Mouse (Mus musculus) erythroblast, adult 5-6 weeks (primary cell): ENCODE measurements around the gene Tprkb. TPM values are rescaled to one million over a fixed set of nuclear protein-coding genes. Genes with fewer than 3 reads are reported as not detected.
"Not testable (repeated sequence)": the region's sequence is repeated elsewhere in the genome, so short reads cannot be mapped to it uniquely, and the experiment has no call there.

ENCODE experiments used
- ATAC-seq: replicated peaks from 2 replicates; pipeline ENCODE4 v1.8.0; 2016; ENCODE audit warnings: moderate number of reproducible peaks, mild to moderate bottlenecking, moderate TSS enrichment, inconsistent platforms; ENCODE audit not compliant: poor library complexity, low FRiP score, severe bottlenecking
- total RNA-seq, 2 experiments: library from RNA; stranded (forward) in 1 of 2; stranded (reverse) in 1 of 2; fragments of 150-400 nt in 1 of 2; fragments of 200-764, 138-1000 nt in 1 of 2; gene quantifications; 2 replicates each; pipeline versions ENCODE4 v1.2.3 to v1.2.4; 2015 to 2017; ENCODE audit warnings: low replicate concordance in 2 of 2

Tprkb gene
- total RNA-seq (2015; ENCODE audit: low replicate concordance) (7.3 and 10.4 TPM in 2 replicates), total RNA-seq (2017; ENCODE audit: low replicate concordance) (4.3 and 11.9 TPM in 2 replicates)

- no peak for ATAC-seq
These were observed at the start of gene Tprkb for GRCm38 (mm10) chr6:85911587-85911986. Tprkb (plus strand) TSS chr6:85911865.

DNA sequence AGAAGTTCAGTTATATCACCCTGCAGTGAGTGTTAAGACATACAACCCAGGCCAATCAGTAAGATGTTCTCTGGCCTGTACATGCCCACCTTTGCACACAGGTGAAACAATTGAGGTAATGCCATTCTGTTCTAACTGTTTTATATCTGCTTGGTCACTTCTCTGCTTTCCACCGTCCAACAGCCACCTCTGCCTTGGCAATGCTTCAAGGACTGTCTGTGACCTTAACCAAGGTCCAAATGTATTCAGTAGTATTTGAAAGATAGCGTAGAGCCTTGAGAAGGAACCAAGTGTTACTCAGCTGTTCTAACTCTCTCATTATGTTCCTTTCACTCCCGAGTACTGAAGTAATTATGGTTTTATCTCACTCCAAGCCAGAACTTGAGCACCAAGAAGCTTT is 49.1 kb upstream of the Tprkb start:
- ATAC-seq = no peak

- ATAC-seq = no peak
These were observed 48.5 kb upstream of the Tprkb start for GRCm38 (mm10) chr6:85863136-85863535.

- ATAC-seq = no peak
These were observed 47.8 kb upstream of the Tprkb start for GRCm38 (mm10) chr6:85863840-85864239.

DNA sequence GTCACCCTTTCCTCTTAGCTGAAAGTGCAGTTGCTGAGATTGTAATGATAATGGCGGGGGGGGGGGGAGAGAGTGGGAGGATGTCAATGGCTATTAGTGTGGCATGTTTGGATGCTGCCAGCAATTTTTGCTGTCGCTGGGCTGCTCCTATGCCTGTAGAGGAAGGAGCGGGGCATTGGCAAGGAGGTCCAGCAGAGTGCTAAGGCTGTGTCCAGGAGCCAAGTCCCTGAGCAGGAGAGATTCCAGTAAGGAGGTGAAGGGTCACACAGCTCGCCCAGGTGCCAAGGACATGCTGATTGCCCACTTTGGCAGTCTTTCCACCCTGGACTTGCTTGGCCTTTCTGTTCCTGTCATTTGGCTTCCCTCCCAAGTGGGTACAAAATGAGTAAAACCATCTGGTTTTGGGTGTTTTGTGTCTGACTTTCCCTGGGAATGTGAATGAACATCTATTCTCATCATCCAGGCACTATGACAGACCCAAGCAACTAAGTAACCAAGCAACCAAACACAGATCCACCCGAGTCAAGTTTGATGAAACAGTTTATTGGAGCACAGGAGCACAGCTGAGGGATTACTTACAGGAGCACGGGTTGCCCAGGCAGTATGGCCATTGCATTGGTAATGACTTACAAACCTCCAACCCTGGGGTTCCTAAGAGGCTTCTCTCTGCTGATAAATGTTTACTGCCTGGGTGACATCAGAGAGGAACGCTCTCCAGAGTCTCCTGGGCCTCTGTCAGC is 46.6 kb upstream of the Tprkb start:
- ATAC-seq = not testable (repeated sequence)

GRCm38 (mm10) chr6:85866166-85866565 is 45.5 kb upstream of the Tprkb start:
- not testable (repeated sequence) for ATAC-seq

DNA sequence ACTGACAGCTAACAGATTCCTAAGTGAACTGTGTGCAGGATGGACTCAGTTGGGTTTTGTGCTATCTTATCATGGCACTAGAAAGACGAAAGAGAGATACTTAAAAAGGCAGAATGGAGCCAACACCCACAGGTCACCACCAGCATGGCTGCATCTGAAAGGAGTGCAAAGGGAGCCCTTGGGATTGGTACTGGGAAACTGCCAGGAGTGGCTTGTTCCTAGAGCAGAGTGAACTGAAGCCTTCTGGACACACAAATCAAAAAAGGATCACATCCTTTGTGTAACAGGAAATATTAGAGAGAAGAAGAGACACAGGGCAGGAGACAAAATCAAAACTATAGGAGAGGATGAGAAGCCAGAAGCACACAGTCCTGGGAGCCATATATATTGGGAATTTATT is 44.7 kb upstream of the Tprkb start:
- ATAC-seq = not testable (repeated sequence)

GRCm38 (mm10) chr6:85867726-85868690 is 43.7 kb upstream of the Tprkb start:
- no peak for ATAC-seq

GRCm38 (mm10) chr6:85869006-85869405 is 42.7 kb upstream of the Tprkb start, which contains the start of gene Nat8f2:
Nat8f2 (minus strand) TSS chr6:85869158.
- not testable (repeated sequence) for ATAC-seq

DNA sequence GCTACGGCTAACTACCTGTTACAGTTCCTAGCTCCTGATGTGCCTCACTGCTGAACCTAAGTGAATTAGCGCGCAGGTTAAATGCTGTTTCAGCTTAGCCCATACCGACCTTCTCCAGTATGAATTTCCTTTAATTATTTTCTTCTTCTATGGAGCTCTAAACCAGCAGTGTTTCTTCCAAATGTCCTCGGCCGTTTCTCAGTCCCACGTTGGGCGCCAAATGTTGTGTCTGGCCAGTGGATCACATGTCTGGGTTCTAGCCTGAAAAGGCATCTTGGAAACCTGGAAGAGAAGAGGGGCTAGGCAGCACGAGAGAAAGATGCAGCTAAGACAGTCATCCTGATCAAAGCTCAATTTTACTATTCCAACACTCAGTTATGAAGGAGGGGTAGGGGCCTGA is 28.4 kb upstream of the Tprkb start:
- not testable (repeated sequence) for ATAC-seq

DNA sequence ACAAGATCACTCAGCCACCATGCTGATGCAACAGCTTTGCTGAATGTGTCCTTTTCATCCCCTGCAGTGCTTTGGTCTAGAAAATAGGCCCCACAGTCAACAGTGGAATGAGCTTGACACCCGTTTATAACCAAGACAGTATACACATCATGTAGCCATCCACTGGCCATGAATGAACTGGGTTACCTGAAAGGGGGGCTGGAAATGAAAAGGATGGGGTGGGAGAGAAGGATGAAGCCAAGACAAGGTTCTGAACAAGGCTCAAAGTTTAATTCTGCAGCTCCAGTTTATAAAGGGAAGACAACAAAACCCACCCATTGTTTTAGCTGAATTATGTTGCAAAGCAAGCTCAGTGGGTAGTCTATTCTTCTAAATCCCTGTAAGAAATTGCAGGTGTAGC is 27.4 kb upstream of the Tprkb start:
- no peak for ATAC-seq

DNA sequence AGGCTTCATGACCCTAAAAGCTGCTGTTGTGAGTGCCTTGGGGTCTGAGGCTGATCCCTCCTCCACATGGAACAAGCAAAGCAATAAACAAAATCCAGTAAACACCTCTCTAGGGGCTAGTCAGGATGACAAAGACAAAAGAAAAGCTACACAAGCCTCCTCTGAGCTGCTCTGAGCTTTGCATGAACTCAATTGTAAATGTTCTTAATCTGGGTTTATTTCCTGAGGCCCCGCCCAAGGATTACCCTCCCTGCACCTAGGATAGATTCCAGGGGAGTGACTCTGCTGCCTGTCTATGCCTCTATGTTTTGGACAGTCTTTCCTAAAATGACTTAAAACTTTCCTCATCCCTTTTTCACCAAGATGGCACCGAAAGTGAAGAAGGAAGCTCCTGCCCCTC is 22.7 kb upstream of the Tprkb start:
- no peak for ATAC-seq

DNA sequence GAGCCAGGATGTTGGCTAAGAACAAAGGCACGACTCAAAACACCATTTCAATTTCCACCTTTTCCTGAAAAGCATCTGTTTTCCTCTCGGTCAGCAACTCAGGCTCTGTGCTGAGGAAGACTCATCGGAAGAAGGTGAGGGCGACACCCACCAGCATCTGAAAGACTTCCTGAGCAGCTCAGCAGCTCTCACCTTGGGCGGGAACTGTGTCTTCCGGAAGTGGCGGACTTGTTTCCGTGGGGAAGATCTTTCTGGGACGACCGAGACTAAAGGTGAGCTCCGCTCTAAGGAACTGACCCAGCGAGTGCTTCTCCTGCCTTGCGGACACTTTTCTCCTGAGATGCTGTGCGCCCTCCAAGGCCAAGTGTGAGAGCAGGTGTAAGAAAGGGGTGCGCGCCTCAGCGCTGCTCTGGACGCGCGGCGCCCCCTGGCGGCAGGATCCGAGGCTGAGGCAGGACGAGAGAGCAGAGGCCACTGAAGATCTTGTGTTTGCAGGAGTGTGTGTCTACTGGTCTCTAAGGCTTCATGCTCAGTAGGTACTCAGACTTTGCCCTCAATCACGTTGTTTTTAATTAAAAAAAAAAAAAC is 16.5 kb upstream of the Tprkb start:
- peak; percentile 79 for ATAC-seq

DNA sequence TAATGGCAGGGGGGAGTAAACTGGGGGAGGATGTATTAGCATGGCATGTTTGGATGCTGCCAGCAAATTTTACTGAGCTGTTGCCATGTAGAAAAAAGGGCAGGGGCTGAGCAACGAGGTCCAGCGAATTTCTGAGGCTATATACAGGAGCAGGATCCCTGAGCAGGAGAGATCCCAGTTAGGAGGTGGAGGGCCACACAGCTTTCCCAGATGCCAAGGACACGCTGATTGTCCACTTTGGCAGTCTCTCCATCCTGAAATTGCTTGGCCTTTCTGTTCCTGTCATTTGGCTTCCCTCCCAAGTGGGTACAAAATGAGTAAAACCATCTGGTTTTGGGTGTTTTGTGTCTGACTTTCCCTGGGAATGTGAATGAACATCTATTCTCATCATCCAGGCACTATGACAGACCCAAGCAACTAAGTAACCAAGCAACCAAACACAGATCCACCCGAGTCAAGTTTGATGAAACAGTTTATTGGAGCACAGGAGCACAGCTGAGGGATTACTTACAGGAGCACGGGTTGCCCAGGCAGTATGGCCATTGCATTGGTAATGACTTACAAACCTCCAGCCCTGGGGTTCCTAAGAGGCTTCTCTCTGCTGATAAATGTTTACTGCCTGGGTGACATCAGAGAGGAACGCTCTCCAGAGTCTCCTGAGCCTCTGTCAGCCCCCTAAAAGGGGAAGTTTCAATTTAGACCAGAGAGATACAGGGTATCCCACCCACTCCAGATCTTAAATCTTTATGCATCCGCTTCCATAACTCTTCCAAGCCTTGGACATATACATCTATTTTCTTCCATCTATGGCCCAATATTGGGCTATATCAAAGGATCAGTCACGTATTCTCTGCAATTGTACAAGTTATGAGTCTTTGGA is 12.8 kb upstream of the Tprkb start:
- ATAC-seq = not testable (repeated sequence)

- ATAC-seq = no peak
These were observed 9.4 kb upstream of the Tprkb start for GRCm38 (mm10) chr6:85902303-85902702.

DNA sequence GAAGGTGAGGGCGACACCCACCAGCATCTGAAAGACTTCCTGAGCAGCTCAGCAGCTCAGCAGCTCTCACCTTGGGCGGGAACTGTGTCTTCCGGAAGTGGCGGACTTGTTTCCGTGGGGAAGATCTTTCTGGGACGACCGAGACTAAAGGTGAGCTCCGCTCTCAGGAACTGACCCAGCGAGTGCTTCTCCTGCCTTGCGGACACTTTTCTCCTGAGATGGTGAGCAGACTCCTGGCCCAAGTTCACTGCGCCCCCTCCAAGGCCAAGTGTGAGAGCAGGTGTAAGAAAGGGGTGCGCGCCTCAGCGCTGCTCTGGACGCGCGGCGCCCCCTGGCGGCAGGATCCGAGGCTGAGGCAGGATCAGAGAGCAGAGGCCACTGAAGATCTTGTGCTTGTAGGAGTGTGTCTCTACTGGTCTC is 7.0 kb upstream of the Tprkb start, which contains the start of gene Nat8f4:
Gene Nat8f4, minus strand, starts transcription at position 243 of the 420 bp plus-strand sequence.
- ATAC-seq = peak; percentile 85

GRCm38 (mm10) chr6:85906911-85907351 is 4.7 kb upstream of the Tprkb start:
- not testable (repeated sequence) for ATAC-seq

- no peak for ATAC-seq
These were observed 3.3 kb upstream of the Tprkb start for GRCm38 (mm10) chr6:85908341-85908740.

- no peak for ATAC-seq
These were observed 2.0 kb upstream of the Tprkb start for GRCm38 (mm10) chr6:85909704-85910103.
